Mouse (Mus musculus): Measurements from ENCODE around the gene Rspo1.

The Rspo1 gene

DNA sequence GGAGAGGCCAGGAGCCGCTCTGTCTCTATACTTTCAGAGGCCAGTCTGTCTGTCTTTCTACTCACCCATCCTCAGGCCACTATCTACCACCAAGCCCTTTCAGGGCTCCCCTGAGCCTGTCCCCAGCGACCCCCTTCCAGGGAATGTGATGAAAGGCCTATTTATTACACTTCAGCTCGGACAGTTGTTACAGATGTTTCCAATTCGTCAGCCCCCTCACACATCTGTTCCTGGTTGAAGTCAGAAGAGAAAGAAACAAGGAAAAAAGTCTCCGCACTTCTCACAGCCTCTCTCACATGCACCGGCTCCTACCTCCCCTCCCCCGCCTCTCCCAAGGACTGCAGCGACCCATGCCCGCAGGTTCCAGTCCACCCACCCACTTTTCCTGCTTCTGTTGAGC, 13.9 kb upstream of the Rspo1 start:
- DNase-seq (ENCODE audit: low read depth, low spot score): peak; percentile 79

DNA sequence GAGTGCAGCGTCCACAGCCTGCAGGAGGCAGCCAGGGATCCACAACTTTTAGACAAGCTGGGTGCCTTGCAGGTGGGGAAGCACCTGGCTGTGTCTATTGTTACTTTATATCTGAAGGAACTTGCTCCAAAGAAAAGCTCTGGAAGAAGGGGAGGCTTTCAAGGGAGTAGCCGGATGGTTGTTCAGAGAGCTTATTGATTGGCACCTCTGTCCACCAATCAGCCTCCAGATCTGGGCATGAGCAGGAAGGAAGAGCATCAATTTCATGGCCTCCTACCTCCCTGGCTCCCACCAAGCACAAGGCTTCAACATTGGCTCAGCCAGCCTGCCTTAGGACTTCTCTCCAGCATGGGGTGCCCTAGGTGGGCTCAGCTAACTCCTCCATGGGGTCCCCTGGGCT, 12.9 kb upstream of the Rspo1 start:
- DNase-seq (ENCODE audit: low read depth, low spot score): no peak

DNA sequence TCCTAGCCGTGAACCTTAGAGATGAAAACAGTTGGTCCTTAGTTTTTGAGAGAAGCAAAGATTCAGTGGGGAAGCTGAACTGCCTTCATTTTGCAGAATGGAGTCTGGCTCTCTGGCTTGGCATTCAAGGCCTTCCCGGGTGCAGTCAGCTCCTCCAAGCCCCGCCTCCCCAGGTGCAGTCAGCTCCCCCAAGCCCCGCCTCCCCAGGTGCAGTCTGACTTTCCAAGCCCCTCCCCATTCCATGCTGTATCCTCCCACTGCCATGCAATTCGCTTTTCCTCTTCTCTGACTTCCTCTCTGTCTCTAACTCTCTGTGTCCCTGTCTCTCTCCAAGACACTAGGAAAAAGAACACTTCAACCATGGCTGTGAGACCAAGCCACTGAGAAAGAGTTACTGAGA, 8.0 kb upstream of the Rspo1 start:
- no peak for DNase-seq (ENCODE audit: low read depth, low spot score)

DNA sequence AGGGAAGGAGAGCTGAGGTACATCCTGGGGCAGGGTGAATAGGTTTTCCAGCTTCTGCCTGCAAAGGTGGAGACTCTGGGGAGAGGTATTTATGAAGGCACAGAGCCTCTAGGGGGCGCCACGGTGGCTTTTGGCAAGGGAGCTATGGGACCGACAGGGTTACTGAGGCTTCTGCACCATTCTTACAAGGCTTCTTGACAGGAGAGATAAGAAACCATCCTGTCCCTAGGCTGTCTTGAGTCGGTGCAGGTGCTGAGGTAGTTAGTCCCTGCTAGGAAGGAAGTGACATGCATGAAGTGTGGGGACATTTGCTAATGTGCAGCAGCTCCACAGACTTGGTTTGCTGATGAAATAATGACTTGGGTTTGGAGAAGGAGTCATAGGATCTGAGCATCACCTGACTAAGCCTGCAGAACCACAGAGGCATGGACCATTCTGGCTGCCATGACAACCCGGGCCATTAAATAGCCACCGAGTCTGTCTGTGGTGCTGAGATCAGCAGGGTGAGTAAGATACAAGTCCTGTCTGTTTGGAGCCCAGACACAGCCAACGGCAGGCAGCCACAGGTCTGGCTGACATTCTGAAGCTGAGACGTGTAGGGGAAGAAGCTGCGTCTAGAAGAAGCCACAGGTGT, 2.2 kb upstream of the Rspo1 start:
- no peak for DNase-seq (ENCODE audit: low read depth, low spot score)

DNA sequence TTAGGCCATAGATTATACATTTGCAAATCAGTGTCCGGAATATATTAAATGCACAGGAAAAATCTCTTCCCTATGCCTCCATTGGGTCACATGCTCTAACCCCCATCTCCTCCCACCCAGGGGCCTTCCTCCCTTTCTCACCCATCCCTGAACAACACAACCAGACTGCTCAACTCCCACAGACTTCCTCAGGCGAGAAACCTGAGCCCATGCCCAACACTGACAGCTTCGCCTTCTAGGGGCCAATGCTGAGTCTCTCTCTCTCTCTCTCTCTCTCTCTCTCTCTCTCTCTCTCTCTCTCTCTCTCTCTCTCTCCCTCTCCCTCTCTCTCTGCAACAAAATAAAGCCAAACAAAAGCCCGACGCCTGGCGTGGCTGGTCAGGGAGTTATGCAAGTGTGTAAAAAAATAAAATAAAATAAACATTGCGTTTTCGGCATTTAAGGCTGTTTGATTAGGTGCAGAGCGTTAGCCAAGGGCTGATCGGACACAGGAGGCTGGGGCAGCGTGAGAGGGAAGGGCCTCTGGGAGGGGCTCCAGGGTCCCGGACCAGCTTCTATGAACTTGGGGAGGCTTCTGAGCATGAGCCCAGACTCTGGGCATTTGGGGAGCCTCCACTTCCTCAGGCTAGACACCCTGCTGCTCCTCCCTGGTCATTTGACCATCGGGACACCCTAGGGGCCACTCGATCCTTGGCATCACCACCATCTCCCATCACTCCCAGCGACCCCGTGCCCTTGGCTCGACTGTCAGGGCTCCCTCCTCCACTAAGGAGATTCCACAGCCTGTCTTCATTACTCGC, 1.2 kb upstream of the Rspo1 start:
- no peak for DNase-seq (ENCODE audit: low read depth, low spot score)

DNA sequence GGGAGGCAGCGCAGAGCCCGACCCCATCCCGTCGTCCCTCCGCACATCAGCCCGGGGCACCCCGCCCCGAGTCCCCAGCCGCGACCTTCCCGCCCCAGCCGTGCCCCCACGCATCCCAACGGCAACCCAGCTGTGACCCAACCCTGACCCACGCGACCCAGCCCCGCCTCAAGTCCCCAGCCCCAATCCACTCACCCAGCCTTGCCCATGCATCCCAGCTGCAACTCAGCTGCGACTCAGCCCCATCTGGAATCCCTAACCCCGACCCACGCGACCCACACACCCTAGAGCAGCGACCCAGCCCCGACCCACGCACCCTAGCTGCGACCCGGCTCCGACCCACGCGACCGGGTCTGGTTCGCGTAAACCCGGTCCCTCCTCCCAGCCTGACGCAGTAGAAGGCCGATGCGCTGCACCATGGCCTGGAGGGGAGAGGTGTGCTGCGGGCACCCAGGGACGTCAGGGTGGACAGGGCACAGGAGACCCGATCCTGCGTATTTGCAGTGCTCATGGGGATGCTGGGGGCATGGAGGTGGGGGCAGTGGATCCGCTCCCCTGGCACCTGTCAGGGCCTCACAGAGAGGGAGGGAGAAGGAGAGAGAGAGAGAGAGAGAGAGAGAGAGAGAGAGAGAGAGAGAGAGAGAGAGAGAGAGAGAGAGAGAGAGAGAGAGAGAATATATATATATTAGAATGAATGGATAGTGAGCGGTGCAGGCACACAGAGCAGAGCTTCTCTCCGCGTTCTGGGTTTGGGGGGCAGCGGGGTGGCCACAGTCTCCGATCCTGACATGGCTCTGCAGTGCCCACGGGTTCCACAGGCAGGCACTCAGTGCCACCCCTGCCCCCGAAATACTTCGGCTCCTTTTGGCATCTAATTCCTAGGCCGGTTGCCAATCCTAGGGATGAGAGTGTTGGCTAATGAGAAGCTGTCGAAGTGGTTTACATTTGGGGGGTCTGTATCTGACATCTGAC, 795 bp downstream of the Rspo1 start:
- DNase-seq (ENCODE audit: low read depth, low spot score): no peak

DNA sequence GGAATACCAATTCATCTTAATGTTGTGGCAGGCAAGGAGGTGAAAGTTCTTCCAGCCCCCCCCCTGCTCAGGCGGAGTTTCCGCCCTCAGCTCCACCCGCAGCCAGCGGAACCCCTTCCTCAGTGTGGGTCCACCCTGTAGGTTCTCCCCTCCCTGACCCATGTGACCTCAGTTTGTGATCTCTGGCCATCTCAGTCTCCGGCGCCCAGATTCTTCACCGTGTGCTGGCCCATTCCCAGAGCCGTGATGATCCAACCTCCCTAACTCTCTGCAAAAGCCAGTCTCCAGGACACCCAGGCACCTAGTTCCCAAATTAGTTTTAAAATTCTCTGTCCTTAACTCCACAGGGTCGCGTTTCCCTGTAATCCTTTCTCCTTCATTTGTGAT, 1.5 kb downstream of the Rspo1 start:
- no peak for DNase-seq (ENCODE audit: low read depth, low spot score)

DNA sequence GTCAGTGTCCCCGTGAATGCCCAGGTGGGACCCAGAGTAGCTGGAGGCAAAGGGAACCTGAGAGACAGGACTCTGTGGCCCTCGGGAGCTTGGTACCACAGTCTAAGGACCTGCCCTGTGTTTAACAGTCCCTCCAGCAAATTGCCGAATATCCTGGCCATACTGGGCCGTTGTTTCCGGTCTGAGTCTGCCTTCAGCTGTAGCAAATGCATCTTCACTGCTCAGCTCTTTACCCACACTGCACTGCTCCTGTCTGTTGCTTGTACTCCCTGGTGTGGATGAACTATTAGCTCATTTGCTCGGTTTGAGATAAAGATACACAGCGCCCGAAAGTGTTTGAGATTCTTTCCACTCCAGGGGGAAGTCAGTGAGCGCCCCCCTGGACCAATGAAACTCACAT, 2.2 kb downstream of the Rspo1 start:
- DNase-seq (ENCODE audit: low read depth, low spot score): no peak

DNA sequence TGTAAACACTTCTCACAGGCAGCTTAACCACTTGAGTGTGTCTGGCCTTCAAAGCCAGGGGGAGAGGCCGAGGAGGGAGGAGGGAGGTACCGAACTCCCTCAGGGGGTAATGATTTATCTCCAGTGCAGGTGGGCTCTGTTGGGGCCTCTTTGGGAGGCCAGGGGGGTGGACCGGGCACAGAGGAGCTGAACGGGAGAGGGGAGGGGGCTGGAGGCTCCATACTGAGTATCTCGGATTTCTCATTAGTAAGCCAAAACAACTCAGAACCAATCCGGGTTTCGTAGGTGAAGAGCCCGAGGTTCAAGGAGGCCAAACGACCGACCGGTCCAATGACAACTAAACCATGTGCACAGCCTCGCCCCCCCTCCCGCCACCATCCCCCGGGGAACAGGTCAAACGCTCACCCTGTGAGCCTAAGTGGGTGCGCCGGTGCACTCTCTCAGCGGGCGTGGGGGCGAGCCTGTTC, 3.6 kb downstream of the Rspo1 start:
- DNase-seq (ENCODE audit: low read depth, low spot score): peak; percentile 53

DNA sequence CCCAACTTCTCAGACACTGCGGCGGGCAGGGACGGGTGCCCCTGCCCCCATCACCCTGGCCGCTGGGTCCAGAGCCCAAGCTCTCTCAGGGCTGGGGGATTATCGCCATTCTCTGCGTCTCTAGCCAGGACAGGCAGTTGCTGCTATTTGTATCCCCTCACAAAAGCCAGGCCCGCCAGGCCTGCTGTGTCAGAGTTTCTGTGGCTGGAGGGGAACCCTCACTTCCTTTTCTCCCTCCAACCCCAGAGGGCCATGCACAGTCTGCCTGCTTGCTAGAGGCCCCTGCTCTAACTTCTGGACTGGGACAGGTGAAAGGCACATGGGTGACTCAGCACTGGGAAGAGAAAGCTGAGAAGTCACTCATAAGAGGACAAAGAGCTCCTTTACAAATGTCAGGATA, 4.1 kb downstream of the Rspo1 start:
- DNase-seq (ENCODE audit: low read depth, low spot score): no peak

DNA sequence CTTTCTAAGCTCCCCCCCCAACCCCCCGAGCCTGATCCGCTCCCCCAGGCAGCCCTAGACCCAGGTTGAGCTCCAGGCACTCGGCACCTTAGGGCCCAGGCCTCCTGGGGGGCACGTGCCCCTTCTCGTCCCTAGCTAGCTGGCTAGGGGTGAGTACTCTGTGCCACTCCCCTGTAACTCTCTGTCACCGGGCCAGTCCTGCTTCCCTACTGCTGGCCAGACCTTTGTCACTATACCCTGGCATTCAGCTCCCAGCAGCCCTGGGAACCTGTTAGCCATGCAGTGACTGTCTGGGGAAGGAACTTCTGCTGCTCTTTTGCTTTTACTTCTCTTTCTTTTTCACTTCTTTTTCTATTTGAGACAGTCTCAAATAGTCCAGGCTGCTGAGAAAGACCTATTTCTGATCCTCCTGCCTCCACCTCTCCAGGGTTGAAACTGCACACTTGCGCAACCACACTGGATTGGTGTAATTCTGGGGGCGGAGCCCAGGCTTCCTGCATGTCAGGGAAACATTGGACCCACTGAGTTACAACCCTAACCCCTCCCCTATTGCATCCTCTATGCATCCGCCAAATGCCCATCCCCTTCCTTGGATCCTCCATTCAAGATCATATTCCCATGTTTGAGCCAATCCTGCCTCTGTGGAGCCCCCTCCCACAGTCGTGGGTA, 11.4 kb downstream of the Rspo1 start:
- no peak for DNase-seq (ENCODE audit: low read depth, low spot score)

DNA sequence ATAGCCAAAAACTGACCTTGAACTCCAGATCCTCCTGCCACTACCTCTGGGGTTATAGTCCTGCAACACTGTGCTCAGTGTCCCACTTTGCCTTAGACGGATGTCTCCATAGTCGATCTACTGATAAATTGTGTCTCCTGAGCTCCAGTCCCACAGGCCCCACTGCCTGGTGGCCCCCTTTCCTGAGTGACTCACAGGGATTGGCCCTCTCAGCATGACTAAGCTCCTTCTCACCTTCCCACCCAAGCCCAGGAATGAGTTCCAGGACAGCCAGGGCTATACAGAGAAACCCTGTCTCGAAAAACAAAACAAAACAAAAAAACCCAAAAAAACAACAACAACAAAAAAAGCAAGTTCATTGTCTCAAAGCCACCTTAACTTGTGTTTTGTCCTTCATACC, 13.3 kb downstream of the Rspo1 start:
- no peak for DNase-seq (ENCODE audit: low read depth, low spot score)

DNA sequence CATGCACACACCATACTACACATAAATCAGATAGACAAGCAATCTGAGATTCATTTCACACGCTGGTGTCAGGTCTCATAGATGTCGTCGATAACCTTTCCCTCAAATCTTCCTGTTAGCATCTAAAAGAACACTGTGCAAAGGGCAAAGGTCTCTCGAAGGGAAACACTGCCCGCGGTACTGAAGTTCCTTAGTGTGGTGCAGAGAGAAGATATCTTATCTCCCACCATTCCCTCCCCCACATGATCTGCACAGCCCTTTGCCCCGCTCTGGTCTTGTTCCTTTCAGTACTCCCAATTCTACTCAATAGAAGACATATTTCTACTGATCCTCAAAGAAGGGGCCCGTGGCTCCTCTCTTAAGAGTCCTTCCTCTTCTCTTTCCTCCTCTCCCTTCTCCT, 16.7 kb downstream of the Rspo1 start:
- DNase-seq (ENCODE audit: low read depth, low spot score): no peak

DNA sequence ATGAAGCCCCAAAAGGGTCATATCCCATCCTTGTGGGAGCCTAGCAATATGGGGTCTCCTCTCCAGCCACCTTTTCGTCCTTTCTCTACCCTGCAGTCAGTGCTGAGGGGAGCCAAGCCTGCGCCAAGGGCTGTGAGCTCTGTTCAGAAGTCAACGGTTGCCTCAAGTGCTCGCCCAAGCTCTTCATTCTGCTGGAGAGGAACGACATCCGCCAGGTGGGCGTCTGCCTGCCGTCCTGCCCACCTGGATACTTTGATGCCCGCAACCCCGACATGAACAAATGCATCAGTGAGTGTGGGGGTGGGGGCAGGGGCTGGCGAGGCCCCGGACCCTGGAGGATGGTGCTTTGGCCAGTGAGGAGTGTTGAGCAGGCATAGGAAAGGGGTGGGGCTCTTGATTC, 18.7 kb downstream of the Rspo1 start:
- no peak for DNase-seq (ENCODE audit: low read depth, low spot score)

DNA sequence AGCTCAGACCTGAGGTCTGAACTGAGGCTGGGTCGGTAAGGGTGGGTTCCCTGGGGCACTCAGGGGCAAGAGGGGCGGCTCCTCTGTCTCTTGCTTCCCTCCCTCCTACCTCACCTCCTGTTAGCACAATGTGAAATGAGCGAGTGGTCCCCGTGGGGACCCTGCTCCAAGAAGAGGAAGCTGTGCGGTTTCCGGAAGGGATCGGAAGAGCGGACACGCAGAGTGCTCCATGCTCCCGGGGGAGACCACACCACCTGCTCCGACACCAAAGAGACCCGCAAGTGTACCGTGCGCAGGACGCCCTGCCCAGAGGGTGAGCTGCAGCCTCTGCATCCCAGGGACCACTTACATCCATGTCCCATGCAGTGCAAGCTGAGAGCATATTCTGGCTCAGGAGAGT, 21.2 kb downstream of the Rspo1 start:
- no peak for DNase-seq (ENCODE audit: low read depth, low spot score)

DNA sequence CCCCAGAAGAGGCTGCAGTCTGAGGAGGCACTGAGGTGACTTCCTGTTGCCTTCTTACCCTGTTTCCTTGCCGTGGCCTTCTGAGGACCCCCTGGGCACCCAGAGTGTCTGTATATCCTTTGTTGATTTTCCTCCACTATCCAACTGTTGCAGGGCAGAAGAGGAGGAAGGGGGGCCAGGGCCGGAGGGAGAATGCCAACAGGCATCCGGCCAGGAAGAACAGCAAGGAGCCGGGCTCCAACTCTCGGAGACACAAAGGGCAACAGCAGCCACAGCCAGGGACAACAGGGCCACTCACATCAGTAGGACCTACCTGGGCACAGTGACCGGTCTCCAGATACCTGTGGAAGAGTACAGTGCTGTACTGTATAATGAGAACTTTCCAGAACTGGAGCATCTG, 22.0 kb downstream of the Rspo1 start:
- no peak for DNase-seq (ENCODE audit: low read depth, low spot score)

DNA sequence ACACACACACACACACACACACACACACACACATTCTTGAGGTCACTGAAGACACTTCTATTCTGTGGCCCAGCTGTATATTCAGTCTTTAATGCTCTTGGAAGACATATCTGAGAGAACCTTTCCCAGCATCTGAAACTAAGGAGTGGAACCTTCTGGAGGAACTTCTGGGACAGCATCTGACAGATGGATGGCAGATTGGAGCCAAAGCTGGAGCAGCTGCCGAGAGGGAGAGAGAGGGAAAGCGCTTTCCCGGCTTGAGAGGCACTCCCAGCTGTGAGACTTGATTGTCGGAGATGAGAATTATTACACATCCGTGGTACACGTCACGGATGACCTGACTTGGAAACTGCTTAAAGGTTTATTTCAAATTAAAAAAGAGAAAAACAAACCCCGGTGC, 22.5 kb downstream of the Rspo1 start:
- DNase-seq (ENCODE audit: low read depth, low spot score): no peak

DNA sequence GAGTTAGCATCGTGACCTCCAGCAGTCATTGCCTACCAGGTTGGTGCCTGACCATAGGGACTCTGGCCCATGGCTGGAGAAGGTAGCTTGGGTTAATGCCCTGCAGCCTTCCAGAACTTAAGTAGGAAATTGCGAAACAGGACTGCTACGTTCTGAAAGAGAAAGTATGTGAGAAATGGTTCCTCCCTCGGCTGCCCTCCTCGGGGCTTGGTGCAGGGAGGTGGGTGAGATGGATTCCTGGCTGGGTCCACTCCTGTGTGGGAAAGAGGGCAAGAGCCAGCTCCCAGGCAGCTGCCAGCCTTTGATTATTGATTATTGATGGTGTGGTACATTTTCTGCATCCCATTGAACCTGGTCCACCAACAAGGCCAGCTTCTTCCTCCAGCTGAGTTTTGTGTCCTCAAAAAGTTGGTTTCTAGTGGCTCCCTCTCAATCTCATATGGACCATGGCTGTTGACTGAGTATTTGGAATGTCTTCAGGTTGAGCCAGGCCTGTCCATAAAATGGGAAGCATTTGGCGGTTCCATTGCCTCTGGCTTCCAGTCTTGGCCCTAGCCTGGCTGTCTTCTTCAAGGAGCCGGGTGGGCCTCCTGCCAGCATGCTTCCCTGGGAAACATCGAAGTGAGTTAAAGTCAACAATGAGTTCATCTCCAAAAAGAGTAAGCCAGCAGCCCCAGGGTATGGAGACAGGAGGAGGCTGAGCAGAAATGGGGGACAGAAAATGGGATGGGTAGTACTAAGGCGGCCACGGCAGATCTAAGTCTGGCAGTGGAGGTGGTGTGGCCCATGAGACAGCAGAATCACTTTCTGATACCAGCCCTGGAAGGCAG, 29.8 kb downstream of the Rspo1 start, which contains the start of gene Gnl2:
Gnl2 (plus strand) TSS at position 780 of the 830 bp plus-strand sequence.
- DNase-seq (ENCODE audit: low read depth, low spot score): no peak

DNA sequence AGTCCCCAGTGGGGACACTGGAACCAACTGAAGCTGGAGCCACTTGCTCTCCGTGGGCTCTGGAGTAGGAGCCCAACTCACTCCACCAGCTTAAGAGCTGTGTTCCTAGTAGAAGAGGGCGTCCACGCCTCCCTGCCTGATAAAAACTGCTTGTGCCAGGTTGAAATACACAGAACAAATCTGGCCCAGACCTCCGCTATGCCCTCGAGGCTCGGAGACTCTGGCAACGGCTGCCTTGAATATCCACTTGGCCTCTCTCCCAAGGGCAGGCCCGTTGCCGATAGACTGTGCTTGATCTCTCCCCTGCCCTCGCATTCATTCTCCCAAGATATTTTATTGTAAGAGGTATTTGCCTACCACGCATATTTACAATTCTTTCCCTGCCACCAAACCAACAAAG, 31.2 kb downstream of the Rspo1 start:
- no peak for DNase-seq (ENCODE audit: low read depth, low spot score)

DNA sequence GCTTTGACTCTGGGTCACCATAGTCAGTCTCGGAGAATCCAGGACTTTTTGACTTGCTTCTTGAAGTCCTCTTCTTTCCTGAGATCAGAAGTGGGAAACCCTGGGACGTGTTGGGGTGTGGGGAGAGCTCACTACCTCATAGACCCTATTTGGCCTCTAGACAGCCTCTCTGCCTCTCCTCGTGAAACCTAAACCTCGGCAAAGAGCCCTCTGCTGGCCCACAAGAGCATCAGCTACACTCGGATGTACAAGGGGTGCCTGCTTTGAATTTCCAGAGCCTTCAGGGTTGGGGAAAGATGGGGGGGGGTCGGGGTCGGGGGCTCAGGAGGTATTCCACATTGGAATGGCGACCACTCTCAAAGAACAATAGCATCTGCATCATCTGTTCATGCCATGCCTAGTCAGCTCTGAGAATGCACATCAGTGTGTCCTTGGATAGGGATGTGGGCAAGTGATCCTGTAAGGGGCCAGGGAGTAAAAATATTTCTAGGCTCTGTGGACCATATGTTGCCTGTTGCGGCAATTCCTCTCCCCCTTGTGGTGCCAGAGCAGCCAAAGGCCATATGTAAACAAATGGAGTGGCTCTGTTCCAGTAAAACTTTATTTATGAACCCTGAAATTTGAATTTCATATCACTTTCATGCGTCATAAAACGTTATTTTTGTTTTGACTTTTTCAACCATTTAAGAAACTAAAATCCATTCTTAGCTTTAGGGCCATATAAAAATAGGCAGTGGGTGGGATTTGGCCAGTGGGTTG, 34.7 kb downstream of the Rspo1 start:
- DNase-seq (ENCODE audit: low read depth, low spot score): peak; percentile 24
